Mouse (Mus musculus) heart, postnatal 4 days (tissue): ENCODE measurements around the gene Zfp599. TPM values are rescaled to one million over a fixed set of nuclear protein-coding genes. Genes with fewer than 3 reads are reported as not detected.
A peak's percentile ranks its signal among the peaks of the same experiment; 100 is the strongest.

Source experiments
- DNase-seq: peaks from one replicate; pipeline ENCODE4 v3.0.0; 2021
- total RNA-seq, 2 experiments: library from RNA; stranded (reverse); gene quantifications; 2 replicates each; pipeline ENCODE4 v1.2.3; 2021

Gene Zfp599
- total RNA-seq, 2 experiments from 2014 or later = 2.0 to 2.5 TPM

DNA sequence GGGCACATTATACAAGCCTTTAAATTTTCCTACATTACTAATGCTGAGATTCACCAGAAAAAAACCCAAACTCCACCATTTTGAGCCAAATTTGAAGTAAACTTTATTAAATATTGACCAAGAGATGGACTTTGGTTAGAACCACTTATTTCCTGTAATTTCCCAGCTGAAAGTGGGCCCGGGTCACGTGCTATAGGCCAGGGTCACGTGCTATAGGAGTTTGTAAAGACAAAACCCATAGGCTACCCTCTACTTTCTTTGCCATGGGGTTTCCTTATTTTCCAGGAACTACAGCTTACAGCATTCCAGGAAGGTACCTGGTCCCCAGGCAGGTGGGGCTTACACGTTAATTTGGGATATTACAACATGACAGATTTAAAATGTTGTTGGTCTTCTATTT, 35.6 kb downstream of the Zfp599 start:
- DNase-seq = no peak

- DNase-seq = no peak
These were observed 41.7 kb downstream of the Zfp599 start for GRCm38 (mm10) chr9:22217858-22218493.

DNA sequence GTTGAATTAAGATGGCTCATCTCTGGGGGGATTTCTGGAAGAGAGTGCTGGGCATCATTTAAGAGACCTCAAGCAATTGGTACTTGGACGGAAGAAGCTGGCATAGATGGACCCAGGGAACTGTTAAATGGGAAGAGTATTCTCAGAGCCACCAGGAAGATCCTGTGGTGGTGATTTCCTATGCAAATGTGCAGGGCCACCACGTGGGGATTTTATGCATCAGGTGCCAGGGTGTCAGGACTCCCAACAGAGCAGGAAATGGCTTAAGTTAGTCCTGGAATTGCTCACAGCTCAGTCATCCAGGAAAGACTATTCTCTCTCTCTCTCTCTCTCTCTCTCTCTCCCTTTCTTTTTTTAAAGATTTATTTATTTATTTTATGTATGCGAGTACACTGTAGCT, 43.0 kb downstream of the Zfp599 start:
- no peak for DNase-seq

- no peak for DNase-seq
These were observed 45.1 kb downstream of the Zfp599 start for GRCm38 (mm10) chr9:22214549-22214948.

DNA sequence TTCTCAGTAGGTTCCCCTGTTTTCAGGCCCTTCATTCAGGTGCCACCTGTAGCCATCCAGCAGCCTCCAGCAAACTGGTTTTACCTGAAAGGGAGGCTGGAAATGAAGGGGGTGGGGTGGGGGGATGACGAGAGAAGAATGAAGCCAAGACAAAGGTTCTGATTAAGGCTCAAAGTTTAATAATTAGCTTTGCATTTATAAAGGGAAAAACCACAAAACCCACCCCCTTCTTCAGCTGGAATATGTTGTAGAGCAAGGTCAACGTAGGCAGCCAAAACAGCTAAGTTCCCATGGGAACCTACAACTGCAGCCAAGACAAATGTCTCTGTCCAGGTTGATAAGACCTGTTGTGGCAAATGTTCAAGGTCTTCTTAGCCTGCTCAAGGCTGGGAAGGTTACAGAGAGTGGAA, 45.9 kb downstream of the Zfp599 start:
- peak; percentile 16 for DNase-seq

Other genes with a start within 250 kb of the Zfp599 start
- gene Elavl3, start 207.9 kb downstream of the Zfp599 start, total RNA-seq = under 1 TPM; 0.47 to 0.52 TPM
- under 1 TPM in 1 of 2 experiments, not detected in 1; 0.92 TPM for gene Gm49318, start 188.6 kb downstream of the Zfp599 start, total RNA-seq
- gene Zfp653, start 188.5 kb downstream of the Zfp599 start, total RNA-seq = 1 to 10 TPM; 8.4 to 9.0 TPM
- 10 to 100 TPM; 69.4 to 69.6 TPM for gene Ecsit, start 174.5 kb downstream of the Zfp599 start, total RNA-seq
- gene Cnn1, start 160.7 kb downstream of the Zfp599 start, total RNA-seq = 10 to 100 TPM; 38.1 to 39.3 TPM
- gene Elof1, start 142.7 kb downstream of the Zfp599 start, total RNA-seq = 10 to 100 TPM; 60.1 to 63.4 TPM
- gene Acp5, start 124.2 kb downstream of the Zfp599 start, total RNA-seq = 1 to 10 TPM in 1 of 2 experiments, under 1 TPM in 1; 0.71 to 1.6 TPM
- 10 to 100 TPM; 31.0 to 31.9 TPM for gene Pigyl, start 103.0 kb downstream of the Zfp599 start, total RNA-seq
- gene Zfp872, start 71.8 kb downstream of the Zfp599 start, total RNA-seq = under 1 TPM; 0.14 to 0.18 TPM
- 10 to 100 TPM; 28.1 to 28.4 TPM for gene Zfp809, start 34.2 kb downstream of the Zfp599 start, total RNA-seq
- 10 to 100 TPM; 15.5 to 16.0 TPM for gene Zfp810, start 47.8 kb upstream of the Zfp599 start, total RNA-seq
- gene Anln, start 129.3 kb upstream of the Zfp599 start, total RNA-seq = 10 to 100 TPM; 69.6 to 77.4 TPM
- under 1 TPM; 0.70 to 0.76 TPM for gene 9530077C05Rik, start 151.6 kb upstream of the Zfp599 start, total RNA-seq
- gene Gm17545, start 194.4 kb upstream of the Zfp599 start, total RNA-seq = not detected
- gene Rp9, start 209.8 kb upstream of the Zfp599 start, total RNA-seq = 10 to 100 TPM; 44.7 to 46.9 TPM
- 10 to 100 TPM; 14.0 to 15.9 TPM for gene Bbs9, start 215.8 kb upstream of the Zfp599 start, total RNA-seq